Mouse (Mus musculus) stomach, embryonic 16.5 days (tissue): ENCODE measurements around the gene Ano6. TPM values are rescaled to one million over a fixed set of nuclear protein-coding genes. Genes with fewer than 3 reads are reported as not detected.

Experiments
- microRNA-seq: library from miRNA; unstranded; fragments of <30 nt; microRNA quantifications from one replicate; pipeline ENCODE4, GENCODE M21; 2016
- polyA plus RNA-seq: library from polyadenylated mRNA; unstranded; fragments of >200 nt; fragmentation: Nextera tagmentation; extraction: Ambion mirVana; gene quantifications from 2 replicates; pipeline ENCODE4 v1.2.1, GENCODE M21; 2015

Gene Ano6
- polyA plus RNA-seq, 1 experiment from 2014 or later = 41.8 TPM

Small RNAs within 50 kb of the gene (microRNA-seq; reads per million reads assigned to microRNA genes)
- not detected for gene Gm25070

Other genes starting within 250 kb of the Ano6 start
- not detected in 2 replicates for gene Dbx2, start 134.9 kb upstream of the Ano6 start, polyA plus RNA-seq